Mouse (Mus musculus) CD4-positive, CD25-positive, alpha-beta regulatory T cell (primary cell): ENCODE results near the gene Slc6a16. TPM values are rescaled to one million over a fixed set of nuclear protein-coding genes. Genes with fewer than 3 reads are reported as not detected.

Experiments
- polyA plus RNA-seq: library from polyadenylated mRNA; unstranded; fragments of 100-300 nt; shearing (Covaris generic); gene quantifications from one replicate; pipeline ENCODE4 v1.2.1, GENCODE M21; 2017

Gene Slc6a16
- not detected for polyA plus RNA-seq

DNA sequence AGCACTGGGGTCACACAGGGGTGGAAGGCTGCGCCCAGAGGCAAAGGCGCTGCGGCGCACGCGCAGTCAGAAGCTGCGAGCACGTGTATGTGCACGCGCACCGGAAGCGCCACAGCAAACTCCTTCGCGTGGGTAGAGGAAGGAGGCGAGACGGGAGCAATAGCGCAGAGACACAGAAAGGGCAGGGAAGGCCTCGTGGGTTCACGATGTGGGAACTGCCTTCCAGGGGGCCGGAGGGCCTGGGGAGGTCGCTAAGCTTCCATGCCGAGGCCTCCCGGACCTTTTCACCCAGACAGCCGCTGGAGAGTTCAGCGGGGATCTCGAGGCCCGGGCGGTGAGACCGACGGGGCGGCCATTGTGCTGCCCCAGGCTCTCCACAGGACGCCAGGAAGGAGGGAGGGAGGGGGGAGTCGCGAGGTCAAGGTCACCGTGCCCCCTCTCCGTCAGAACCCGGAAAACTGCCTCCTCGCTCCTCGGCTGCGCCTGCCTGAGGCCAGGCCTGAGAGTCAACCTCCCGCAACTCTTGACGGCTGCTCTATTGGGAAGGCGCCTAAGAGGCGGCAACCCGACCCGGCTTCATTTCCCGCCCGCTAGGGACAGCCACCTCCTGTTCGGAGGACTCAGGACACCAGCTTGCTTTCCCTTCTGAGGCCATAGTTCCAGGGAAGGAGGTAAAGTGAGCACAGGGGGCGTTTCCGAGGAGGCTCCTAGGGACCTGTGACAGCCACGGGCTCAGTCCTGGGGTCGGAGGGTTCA, at the start of gene Slc6a16:
TSS of gene Slc6a16 (plus strand) at position 453 of the 756 bp plus-strand sequence.

DNA sequence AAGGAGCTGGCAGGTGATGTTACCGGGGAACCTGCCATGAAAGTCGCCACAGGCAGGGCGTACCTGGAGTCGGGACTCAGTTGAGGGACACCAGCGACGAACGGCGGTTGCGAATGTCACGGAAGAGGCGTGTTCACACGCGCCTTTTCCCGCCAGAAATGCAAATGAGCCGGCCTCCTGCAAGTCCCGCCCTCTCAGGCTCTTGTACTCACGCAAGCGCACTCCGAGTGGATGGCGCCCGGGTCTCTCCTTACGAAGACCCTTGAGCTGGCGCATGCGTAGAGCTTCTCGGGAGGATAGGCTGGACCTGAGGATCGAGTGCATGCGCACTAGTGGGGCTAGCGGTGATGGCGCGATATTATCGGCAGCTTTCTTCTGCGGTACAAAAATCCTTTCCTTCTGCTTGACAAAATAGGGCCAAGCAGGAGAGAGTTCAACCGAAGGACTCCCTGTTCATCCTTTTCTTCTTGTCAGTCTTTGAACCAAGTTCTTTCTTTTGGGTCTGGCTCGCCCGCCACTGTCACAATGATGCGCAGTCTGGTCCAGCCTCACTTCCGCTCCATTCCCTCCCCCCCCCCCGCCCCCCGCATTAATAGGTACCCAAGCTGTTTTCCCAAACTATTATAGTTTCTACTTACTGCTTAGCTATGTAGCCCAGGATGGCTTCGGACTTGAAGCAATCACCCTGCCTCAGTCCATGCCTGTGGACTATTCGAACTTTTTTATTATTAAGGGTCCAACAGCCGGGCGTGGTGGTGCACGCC, 36.3 kb upstream of the Slc6a16 start, which contains the start of gene Ccdc155:
TSS of gene Ccdc155 (minus strand) at position 513 of the 764 bp plus-strand sequence.

DNA sequence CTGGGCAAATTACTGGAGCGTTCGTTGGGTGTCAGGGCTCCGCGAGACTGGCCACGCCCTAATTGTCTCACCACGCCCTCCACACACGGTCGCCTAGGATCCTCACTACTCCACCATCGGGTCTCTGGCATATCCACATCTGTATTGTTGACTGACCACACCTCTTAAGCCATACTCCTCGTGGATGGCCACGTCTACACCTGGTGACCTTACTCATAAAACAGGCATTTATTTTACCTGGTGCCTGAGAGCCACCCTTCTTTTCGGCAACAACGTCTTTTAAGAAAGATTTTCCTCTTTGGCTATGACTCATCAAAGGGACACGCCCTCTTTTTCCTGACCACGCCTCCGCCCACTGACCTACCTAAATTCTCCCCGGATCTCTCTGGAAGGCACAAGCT, 29.0 kb upstream of the Slc6a16 start, which contains the start of gene Dkkl1:
TSS of gene Dkkl1 (minus strand) at position 297 of the 401 bp plus-strand sequence.

DNA sequence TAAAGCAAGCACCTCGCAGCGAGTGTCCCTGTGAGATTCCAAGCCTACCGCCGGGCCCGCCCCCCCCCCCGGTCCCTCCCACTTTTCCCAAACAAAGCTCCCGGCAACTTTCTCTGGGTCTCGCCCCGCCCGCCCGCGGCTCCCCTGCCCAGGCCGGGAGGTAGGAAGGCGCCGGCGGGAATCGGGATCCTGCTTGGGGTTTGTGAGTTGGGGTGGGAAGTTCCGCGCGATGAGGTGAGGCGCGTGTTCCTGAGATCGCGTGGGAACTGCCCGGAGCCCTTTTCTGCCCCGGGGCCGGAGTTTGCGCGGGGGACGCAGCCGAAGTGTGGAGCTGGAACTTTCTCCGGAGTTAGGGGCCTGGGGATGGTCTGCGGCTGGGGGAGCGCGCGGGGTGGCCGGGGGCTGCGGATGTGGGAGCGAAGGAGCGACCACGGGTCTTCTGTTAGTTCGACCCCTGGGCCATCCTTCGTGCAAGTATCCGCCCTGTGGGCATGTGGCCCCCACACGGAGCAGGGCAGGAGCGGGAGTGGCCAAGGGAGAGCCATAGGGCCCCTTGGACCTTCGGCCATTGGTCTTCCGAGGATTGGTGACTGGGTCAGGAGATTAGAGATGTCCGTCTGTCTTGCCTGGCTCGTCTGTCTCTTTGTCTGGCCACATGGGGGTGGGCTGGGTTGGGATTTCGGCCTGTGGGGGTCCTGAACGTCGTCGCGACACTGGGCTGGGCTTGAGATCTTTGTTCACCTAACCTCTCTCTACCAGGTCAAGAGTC, 25.0 kb upstream of the Slc6a16 start, which contains the start of gene Tead2:
TSS of gene Tead2 (plus strand) at position 81 of the 769 bp plus-strand sequence.

DNA sequence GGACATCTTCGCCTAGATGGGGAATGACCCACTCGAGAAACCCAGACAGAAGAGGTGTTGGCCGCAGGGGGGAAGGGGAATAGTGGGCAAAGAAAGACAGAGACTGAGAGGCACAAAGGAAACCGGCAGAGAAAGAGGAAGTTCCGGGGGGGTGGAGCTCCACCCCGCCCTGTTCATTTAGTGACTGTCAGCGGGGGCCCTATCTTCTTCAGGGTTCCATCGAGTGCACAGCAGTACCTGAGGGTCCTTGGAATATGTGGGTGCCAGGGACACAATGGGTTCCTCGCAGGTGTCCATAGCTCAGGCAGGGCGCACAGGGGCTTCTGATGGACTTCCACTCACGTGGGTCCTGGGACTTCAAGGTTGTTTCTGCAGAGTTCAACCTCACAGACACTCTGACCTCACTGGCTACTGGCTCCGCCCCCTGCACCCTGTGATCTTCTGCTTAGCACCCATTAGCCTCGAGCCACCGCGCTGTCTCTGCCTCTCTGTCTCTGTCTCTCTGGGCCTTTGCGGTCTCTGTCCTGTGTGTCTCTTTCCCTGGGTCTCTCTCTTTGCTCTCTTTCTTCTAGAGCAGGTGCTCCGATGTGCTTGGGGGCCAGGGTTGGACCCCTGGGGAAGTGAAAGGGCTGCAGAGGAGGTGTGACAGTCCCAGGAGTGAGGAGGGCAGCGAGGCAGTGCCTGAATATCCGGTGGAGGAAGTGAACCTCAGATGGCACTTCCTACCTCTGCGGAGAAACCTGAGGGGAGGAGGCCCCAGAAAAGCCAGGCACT, 2.0 kb upstream of the Slc6a16 start, which contains the start of gene Cd37:
TSS of gene Cd37 (minus strand) at position 393 of the 774 bp plus-strand sequence.

DNA sequence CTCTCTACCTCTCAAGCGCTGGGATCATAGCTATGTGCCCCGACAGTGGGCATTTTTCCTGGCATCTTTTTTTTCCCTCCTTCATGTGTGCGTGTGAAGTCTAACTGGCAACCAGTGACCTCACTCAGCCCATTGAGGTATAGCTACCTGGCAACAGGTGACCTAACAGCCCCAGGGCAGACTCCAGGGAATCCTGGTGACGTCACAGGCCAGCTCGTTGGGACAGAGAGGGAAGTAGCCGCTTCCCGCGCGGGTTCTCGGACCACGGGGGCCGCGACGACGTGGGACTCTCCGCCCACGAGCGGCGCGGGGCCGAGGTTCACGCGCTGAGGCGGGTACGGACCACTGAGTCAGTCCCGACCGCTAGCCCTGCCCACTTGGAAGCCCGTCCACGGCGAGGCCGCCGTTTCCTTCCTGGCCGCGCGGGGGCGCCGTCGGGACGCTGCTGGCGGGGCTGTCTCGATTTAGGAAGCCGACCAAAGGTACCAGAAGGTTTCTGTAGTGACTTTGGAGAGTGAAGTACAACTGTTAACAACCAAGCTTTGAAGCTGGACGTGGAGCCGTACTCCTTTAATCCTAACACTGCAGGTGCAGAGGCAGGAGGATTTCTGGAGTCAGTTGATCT, 36.4 kb downstream of the Slc6a16 start, which contains the start of gene Slc6a21:
TSS of gene Slc6a21 (plus strand) at position 378 of the 625 bp plus-strand sequence.

Other genes starting within 250 kb of the Slc6a16 start
- gene Irf3, start 243.4 kb upstream of the Slc6a16 start, polyA plus RNA-seq, result 235 TPM
- gene Bcl2l12, start 242.4 kb upstream of the Slc6a16 start, polyA plus RNA-seq, result 35.8 TPM
- gene Scaf1, start 224.7 kb upstream of the Slc6a16 start, polyA plus RNA-seq, result 38.8 TPM
- 24.1 TPM for gene Rras, start 223.1 kb upstream of the Slc6a16 start, polyA plus RNA-seq
- 4.0 TPM for gene Prr12, start 188.2 kb upstream of the Slc6a16 start, polyA plus RNA-seq
- 115 TPM for gene Nosip, start 178.7 kb upstream of the Slc6a16 start, polyA plus RNA-seq
- 3.0 TPM for gene Prrg2, start 178.4 kb upstream of the Slc6a16 start, polyA plus RNA-seq
- gene Rcn3, start 148.9 kb upstream of the Slc6a16 start, polyA plus RNA-seq, result 10.7 TPM
- 2.8 TPM for gene Fcgrt, start 137.2 kb upstream of the Slc6a16 start, polyA plus RNA-seq
- 2,481 TPM for gene Rps11, start 116.6 kb upstream of the Slc6a16 start, polyA plus RNA-seq
- 2,316 TPM for gene Rpl13a, start 112.3 kb upstream of the Slc6a16 start, polyA plus RNA-seq
- gene Gm45713, start 104.9 kb upstream of the Slc6a16 start, polyA plus RNA-seq, result not detected
- 309 TPM for gene Flt3l, start 104.7 kb upstream of the Slc6a16 start, polyA plus RNA-seq
- 59.4 TPM for gene Pih1d1, start 86.8 kb upstream of the Slc6a16 start, polyA plus RNA-seq
- 58.9 TPM for gene Aldh16a1, start 86.5 kb upstream of the Slc6a16 start, polyA plus RNA-seq
- 0.08 TPM for gene Slc17a7, start 77.1 kb upstream of the Slc6a16 start, polyA plus RNA-seq
- gene Gfy, start 61.5 kb upstream of the Slc6a16 start, polyA plus RNA-seq, result not detected
- not detected for gene Pth2, start 60.1 kb upstream of the Slc6a16 start, polyA plus RNA-seq
- 0.07 TPM for gene Ccdc155, start 36.2 kb upstream of the Slc6a16 start, polyA plus RNA-seq
- gene Dkkl1, start 28.9 kb upstream of the Slc6a16 start, polyA plus RNA-seq, result 8.9 TPM
- gene Tead2, start 25.3 kb upstream of the Slc6a16 start, polyA plus RNA-seq, result 4.9 TPM
- 607 TPM for gene Cd37, start 2.0 kb upstream of the Slc6a16 start, polyA plus RNA-seq
- not detected for gene Slc6a21, start 36.4 kb downstream of the Slc6a16 start, polyA plus RNA-seq
- 15.0 TPM for gene Trpm4, start 92.7 kb downstream of the Slc6a16 start, polyA plus RNA-seq
- gene Hrc, start 94.2 kb downstream of the Slc6a16 start, polyA plus RNA-seq, result not detected
- 0.30 TPM for gene Ppfia3, start 125.9 kb downstream of the Slc6a16 start, polyA plus RNA-seq
- gene Lin7b, start 129.5 kb downstream of the Slc6a16 start, polyA plus RNA-seq, result not detected
- 231 TPM for gene Snrnp70, start 154.7 kb downstream of the Slc6a16 start, polyA plus RNA-seq
- not detected for gene Kcna7, start 164.6 kb downstream of the Slc6a16 start, polyA plus RNA-seq
- 0.54 TPM for gene Ntf5, start 172.6 kb downstream of the Slc6a16 start, polyA plus RNA-seq
- not detected for gene Lhb, start 179.7 kb downstream of the Slc6a16 start, polyA plus RNA-seq
- gene Gys1, start 193.8 kb downstream of the Slc6a16 start, polyA plus RNA-seq, result 13.9 TPM
- 74.6 TPM for gene Ruvbl2, start 197.0 kb downstream of the Slc6a16 start, polyA plus RNA-seq
- 2,110 TPM for gene Ftl1, start 218.8 kb downstream of the Slc6a16 start, polyA plus RNA-seq
- 289 TPM for gene Bax, start 225.8 kb downstream of the Slc6a16 start, polyA plus RNA-seq
- gene Tulp2, start 240.8 kb downstream of the Slc6a16 start, polyA plus RNA-seq, result 2.7 TPM
- 0.35 TPM for gene Gm45808, start 245.7 kb downstream of the Slc6a16 start, polyA plus RNA-seq
- gene Dhdh, start 247.7 kb downstream of the Slc6a16 start, polyA plus RNA-seq, result 0.89 TPM